Mouse (Mus musculus) ovary, postnatal 36 days (tissue): ENCODE data around the gene Atf1.
"Not testable (repeated sequence)": the region's sequence is repeated elsewhere in the genome, so short reads cannot be mapped to it uniquely, and the experiment has no call there.

Source experiments
- DNase-seq: peaks from one replicate; pipeline ENCODE4 v3.0.0; 2022; ENCODE audit warnings: low spot score, mixed read lengths

Gene Atf1

GRCm38 (mm10) chr15:100307438-100308096 is 79.9 kb downstream of the Atf1 start:
- not testable (repeated sequence) for DNase-seq
